9 mouse cellular contexts compared by ENCODE assay signal in the genomic region with DNA sequence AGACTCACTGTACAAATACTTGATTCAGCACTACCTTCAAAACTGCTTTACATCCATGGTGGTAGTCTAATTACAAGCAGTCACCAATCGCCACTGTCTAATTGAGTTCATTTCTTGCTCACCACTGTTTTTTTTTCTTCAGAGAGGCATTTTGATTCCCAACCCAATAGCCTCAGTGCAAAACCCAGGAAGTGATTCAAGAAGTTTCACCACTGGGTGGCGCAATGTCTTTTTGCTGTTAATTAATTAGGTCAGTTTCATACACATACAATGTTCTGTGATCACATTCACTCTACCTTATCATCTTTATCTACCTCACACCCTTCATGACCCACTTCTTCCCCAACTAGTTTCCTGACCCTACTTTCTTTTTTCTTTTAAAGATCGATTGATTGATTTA. TPM values are rescaled to one million over a fixed set of nuclear protein-coding genes. Genes with fewer than 3 reads are reported as not detected.
A peak's percentile ranks its signal among the peaks of the same experiment; 100 is the strongest.
DNase-seq lines count a peak whose midpoint lies in the region; ATAC-seq and TF ChIP-seq lines count a peak whose summit lies in the region.
"Had no signal": no experiment of that assay in that cellular context is flagged by ENCODE, and none has a peak within 500 bp of the region (broad histone marks: within the 10 kb centered on the region; RNA-seq: fewer than 3 reads in every experiment).

No protein-coding gene starts in this region.

- no peak overlapping the region for H3K27ac ChIP-seq in intestine, postnatal 0 days (ENCODE audit: low read depth, low read length)
- no peak overlapping the region for H3K27ac ChIP-seq in intestine, embryonic 15.5 days
- H3K27ac ChIP-seq: midbrain, embryonic 12.5 days had no signal

- WGBS in intestine, postnatal 0 days: 86% methylated on average over 3 of the region's 3 CpGs
- WGBS in intestine, embryonic 15.5 days: 77% methylated on average over 3 of the region's 3 CpGs

- ATAC-seq in intestine, postnatal 0 days: no peak
- no peak for ATAC-seq in intestine, embryonic 15.5 days
- no peak for ATAC-seq in megakaryocyte-erythroid progenitor cell, adult 5-6 weeks (replicated peaks; ENCODE audit: low FRiP score, low TSS enrichment, poor library complexity, severe bottlenecking)

- no peak overlapping the region for H3K9ac ChIP-seq in intestine, postnatal 0 days (ENCODE audit: low read depth, low read length)
- H3K9ac ChIP-seq in intestine, embryonic 15.5 days: no peak overlapping the region
- H3K9ac ChIP-seq: midbrain, embryonic 12.5 days had no signal

- no peaks in the 10 kb centered on the region for H3K9me3 ChIP-seq in intestine, postnatal 0 days (ENCODE audit: control insufficient read depth)
- no peaks in the 10 kb centered on the region for H3K9me3 ChIP-seq in intestine, embryonic 15.5 days
- H3K9me3 ChIP-seq: midbrain, embryonic 12.5 days had no signal

- DNase-seq in thymus, postnatal 4 days: peak; percentile 60
- DNase-seq in thymus, postnatal 10 days (ENCODE audit: low spot score in 2 of 2): no peak
- peak; percentile 54 for DNase-seq in c-Kit-positive CD71-negative TER-119-negative erythroid progenitor cells, embryonic 14.5 days (ENCODE audit: low read depth)
- no peak for DNase-seq in frontal cortex, postnatal 14 days (ENCODE audit: low spot score in 2 of 2)

- no peaks in the 10 kb centered on the region for H3K27me3 ChIP-seq in intestine, postnatal 0 days (replicated peaks; ENCODE audit: control insufficient read depth, insufficient read depth, low read length)
- H3K27me3 ChIP-seq in intestine, embryonic 15.5 days (replicated peaks): no peaks in the 10 kb centered on the region
- H3K27me3 ChIP-seq: midbrain, embryonic 12.5 days had no signal

- no peaks in the 10 kb centered on the region for H3K36me3 ChIP-seq in intestine, postnatal 0 days (ENCODE audit: control insufficient read depth, insufficient read depth)
- H3K36me3 ChIP-seq in intestine, embryonic 15.5 days: no peaks in the 10 kb centered on the region
- H3K36me3 ChIP-seq: midbrain, embryonic 12.5 days had no signal

- no peaks in the 10 kb centered on the region for H3K4me1 ChIP-seq in intestine, postnatal 0 days (replicated peaks; ENCODE audit: control insufficient read depth, insufficient read depth, low read length)
- 0 out of 2 replicates have a peak, but pooled peaks cover 2% of the 10 kb centered on the region for H3K4me1 ChIP-seq in intestine, embryonic 15.5 days (replicated peaks)
- H3K4me1 ChIP-seq: midbrain, embryonic 12.5 days had no signal

- peak; percentile 59 for TF ChIP-seq CTCF in intestine, postnatal 0 days (IDR thresholded peaks at IDR 0.05; ENCODE audit: low read depth)

- H3K4me3 ChIP-seq in intestine, postnatal 0 days (ENCODE audit: low read depth, low read length): no peak overlapping the region
- H3K4me3 ChIP-seq in intestine, embryonic 15.5 days (replicated peaks): no peak overlapping the region
- H3K4me3 ChIP-seq: midbrain, embryonic 12.5 days had no signal

- H3K4me2 ChIP-seq in intestine, postnatal 0 days (replicated peaks; ENCODE audit: low read depth): no peak overlapping the region
- no peak overlapping the region for H3K4me2 ChIP-seq in intestine, embryonic 15.5 days (replicated peaks)
- H3K4me2 ChIP-seq: midbrain, embryonic 12.5 days had no signal

RNA-seq across cellular contexts. Expression of gene Thg1l, which starts 4.3 kb away (rescaled TPM):
- 5.6 and 6.0 TPM in 2 replicates for polyA plus RNA-seq in intestine, postnatal 0 days (2015; fragmentation: Nextera tagmentation; extraction: Ambion mirVana)
- polyA plus RNA-seq in intestine, embryonic 15.5 days (2015; fragmentation: Nextera tagmentation; extraction: Ambion mirVana): 13.3 and 13.4 TPM in 2 replicates
- 25.1 and 33.2 TPM in 2 replicates for total RNA-seq in megakaryocyte-erythroid progenitor cell, adult 5-6 weeks (2014; fragmentation: Nextera tagmentation)
- 43.7 and 54.6 TPM in 2 replicates for total RNA-seq in megakaryocyte-erythroid progenitor cell, adult 5-6 weeks (2017)

RNA-seq across cellular contexts. Expression of gene Lsm11, which starts 14.9 kb away (rescaled TPM):
- 3.1 and 3.4 TPM in 2 replicates for polyA plus RNA-seq in intestine, postnatal 0 days (2015; fragmentation: Nextera tagmentation; extraction: Ambion mirVana)
- 5.6 and 6.7 TPM in 2 replicates for polyA plus RNA-seq in intestine, embryonic 15.5 days (2015; fragmentation: Nextera tagmentation; extraction: Ambion mirVana)
- total RNA-seq in megakaryocyte-erythroid progenitor cell, adult 5-6 weeks (2014; fragmentation: Nextera tagmentation): 3.6 and 4.4 TPM in 2 replicates
- 2.3 and 6.4 TPM in 2 replicates for total RNA-seq in megakaryocyte-erythroid progenitor cell, adult 5-6 weeks (2017)

RNA-seq across cellular contexts. Expression of gene Sox30, which starts 20.5 kb away (rescaled TPM):
- polyA plus RNA-seq in intestine, postnatal 0 days (2015; fragmentation: Nextera tagmentation; extraction: Ambion mirVana): 0.05 and 0.16 TPM in 2 replicates
- 0.09 and 0.18 TPM in 2 replicates for polyA plus RNA-seq in intestine, embryonic 15.5 days (2015; fragmentation: Nextera tagmentation; extraction: Ambion mirVana)
- total RNA-seq in megakaryocyte-erythroid progenitor cell, adult 5-6 weeks (2014; fragmentation: Nextera tagmentation): not detected in 2 replicates
- total RNA-seq in megakaryocyte-erythroid progenitor cell, adult 5-6 weeks (2017): not detected in 2 replicates
- polyA plus RNA-seq: heart, embryonic 16.5 days had no signal

Comparison
In these comparisons a context has a peak if more than half of its experiments do, and no peak if none do; other contexts are left out.
1. DNase-seq: peak in thymus, postnatal 4 days (single experiment) and c-Kit-positive CD71-negative TER-119-negative erythroid progenitor cells, embryonic 14.5 days (single experiment); none in thymus, postnatal 10 days (0 of 2) and frontal cortex, postnatal 14 days (0 of 2).